8 mouse cellular contexts compared by ENCODE assay signal in genomic region chr7:101933751-101934240, GRCm38 (mm10). TPM values are rescaled to one million over a fixed set of nuclear protein-coding genes. Genes with fewer than 3 reads are reported as not detected.
DNase-seq lines count a peak whose midpoint lies in the region; ATAC-seq and TF ChIP-seq lines count a peak whose summit lies in the region.

Gene Lrrc51 (minus strand): TSS chr7:101933895.
Gene Numa1 (plus strand): TSS chr7:101934111.

- TF ChIP-seq POLR2A in brain, embryonic 14.5 days (IDR thresholded peaks at IDR 0.05; ENCODE audit: borderline replicate concordance, extremely low read depth, insufficient read depth, insufficient read length, poor library complexity, severe bottlenecking) = 0 out of 2 replicates have a peak, but pooled peaks have one; percentile 32
- peak; percentile 44; the same call in 1 of the 2 replicates for TF ChIP-seq POLR2A in liver, adult 2 months (IDR thresholded peaks at IDR 0.05; ENCODE audit: extremely low read depth, insufficient read depth, low read length)
- peak; percentile 64 for TF ChIP-seq POLR2A in myocyte (IDR thresholded peaks at IDR 0.05; ENCODE audit: insufficient read length, low read depth)

- DNase-seq in brain, embryonic 14.5 days (ENCODE audit: low read depth) = peak; percentile 99
- peak; percentile 97 for DNase-seq in liver, adult 2 months (ENCODE audit: extremely low read depth, low read depth, low spot score)
- DNase-seq in splenic B cell, adult 2 months (ENCODE audit: low read depth, low spot score) = peak; percentile 97

- peaks cover 48% of the 10 kb centered on the region for H3K79me2 ChIP-seq in C2C12 (ENCODE audit: control insufficient read depth, insufficient read depth)
- peaks cover 28% of the 10 kb centered on the region; the same call in 1 of the 2 replicates for H3K79me2 ChIP-seq in liver, adult 2 months (ENCODE audit: control insufficient read depth, insufficient read depth, low read length)
- peaks cover 63% of the 10 kb centered on the region for H3K79me2 ChIP-seq in myocyte (ENCODE audit: control insufficient read depth, insufficient read depth)

- peaks cover 60% of the 10 kb centered on the region for H3K4me1 ChIP-seq in erythroblast, embryonic 14.5 days (ENCODE audit: control insufficient read depth)
- peaks cover 4% of the 10 kb centered on the region; the same call in 1 of the 2 replicates for H3K4me1 ChIP-seq in heart, embryonic 11.5 days (ENCODE audit: control insufficient read depth, insufficient read depth, low read length)
- H3K4me1 ChIP-seq in kidney, embryonic 16.5 days (ENCODE audit: insufficient read depth, low read length) = peaks cover 17% of the 10 kb centered on the region; the same call in 1 of the 2 replicates
- peaks cover 6% of the 10 kb centered on the region; the same call in 1 of the 2 replicates for H3K4me1 ChIP-seq in liver, adult 2 months (ENCODE audit: control insufficient read depth, insufficient read depth, low read length)

- H3K9ac ChIP-seq in heart, embryonic 11.5 days (ENCODE audit: low read depth, low read length) = peak within 1 kb of the TSS; percentile 91
- H3K9ac ChIP-seq in kidney, embryonic 16.5 days (replicated peaks; ENCODE audit: low read length) = peak within 1 kb of the TSS; percentile 78
- H3K9ac ChIP-seq in liver, adult 2 months (ENCODE audit: low read depth, low read length) = peak within 1 kb of the TSS; percentile 88

- H3K79me3 ChIP-seq in C2C12 (ENCODE audit: low read depth) = peaks cover 46% of the 10 kb centered on the region

- H3K4me3 ChIP-seq in C2C12 (ENCODE audit: insufficient read depth, poor library complexity, severe bottlenecking) = peak within 1 kb of the TSS; percentile 69
- H3K4me3 ChIP-seq in erythroblast, embryonic 14.5 days (replicated peaks) = peak within 1 kb of the TSS; percentile 99
- peak within 1 kb of the TSS; percentile 92 for H3K4me3 ChIP-seq in heart, embryonic 11.5 days (ENCODE audit: low read depth, low read length)
- peak within 1 kb of the TSS; percentile 65 for H3K4me3 ChIP-seq in kidney, embryonic 16.5 days (ENCODE audit: low read length)
- H3K4me3 ChIP-seq in liver, adult 2 months (ENCODE audit: insufficient read depth, low read depth, low read length) = peak within 1 kb of the TSS; percentile 86
- H3K4me3 ChIP-seq in myocyte = peak within 1 kb of the TSS; percentile 76

- H3K4me2 ChIP-seq in heart, embryonic 11.5 days = peak within 1 kb of the TSS; percentile 68
- H3K4me2 ChIP-seq in kidney, embryonic 16.5 days (replicated peaks; ENCODE audit: low read depth, low read length) = peak within 1 kb of the TSS; percentile 78
- peak within 1 kb of the TSS; percentile 75 for H3K4me2 ChIP-seq in myocyte (ENCODE audit: low read depth)

- H3K27me3 ChIP-seq in C2C12 (ENCODE audit: control insufficient read depth, insufficient read depth, insufficient read length) (no peaks in the 10 kb centered on the region), myocyte (ENCODE audit: control insufficient read depth, insufficient read depth, insufficient read length) (no peaks in the 10 kb centered on the region)
- H3K27me3 ChIP-seq in erythroblast, embryonic 14.5 days (ENCODE audit: control insufficient read depth) = no peaks in the 10 kb centered on the region
- H3K27me3 ChIP-seq in heart, embryonic 11.5 days (ENCODE audit: control insufficient read depth, insufficient read depth, low read length) = no peaks in the 10 kb centered on the region
- H3K27me3 ChIP-seq in kidney, embryonic 16.5 days (ENCODE audit: insufficient read depth, low read length) = no peaks in the 10 kb centered on the region
- no peaks in the 10 kb centered on the region for H3K27me3 ChIP-seq in liver, adult 2 months (ENCODE audit: control insufficient read depth, insufficient read depth, low read length)
- no peaks in the 10 kb centered on the region for H3K27me3 ChIP-seq in splenic B cell, adult 2 months (ENCODE audit: control insufficient read depth, insufficient read depth, low read length, poor library complexity, severe bottlenecking)

- no peaks in the 10 kb centered on the region for H3K9me3 ChIP-seq in erythroblast, embryonic 14.5 days (ENCODE audit: control insufficient read depth, low read length)
- H3K9me3 ChIP-seq in heart, embryonic 11.5 days (replicated peaks; ENCODE audit: control insufficient read depth, low read length) = no peaks in the 10 kb centered on the region
- H3K9me3 ChIP-seq in kidney, embryonic 16.5 days (ENCODE audit: low read length) = no peaks in the 10 kb centered on the region

- WGBS in heart, embryonic 11.5 days (ENCODE audit: insufficient replicate concordance) = under 1% methylated on average over 40 of the region's 40 CpGs
- WGBS in kidney, embryonic 16.5 days = under 1% methylated on average over 40 of the region's 40 CpGs
- under 1% methylated on average over 40 of the region's 40 CpGs for WGBS in liver, adult 2 months

- peak within 1 kb of the TSS; percentile 76 for H3K27ac ChIP-seq in heart, embryonic 11.5 days (ENCODE audit: low read depth, low read length)
- H3K27ac ChIP-seq in kidney, embryonic 16.5 days (ENCODE audit: low read length) = peak within 1 kb of the TSS; percentile 59
- H3K27ac ChIP-seq in liver, adult 2 months (replicated peaks; ENCODE audit: insufficient read depth, low read depth, low read length) = peak within 1 kb of the TSS; percentile 68

- H3K36me3 ChIP-seq in C2C12 (ENCODE audit: control insufficient read depth, insufficient read depth) (no peaks in the 10 kb centered on the region), myocyte (ENCODE audit: control insufficient read depth, insufficient read depth) (no peaks in the 10 kb centered on the region)
- peaks cover 36% of the 10 kb centered on the region for H3K36me3 ChIP-seq in erythroblast, embryonic 14.5 days (ENCODE audit: control insufficient read depth)
- peaks cover 2% of the 10 kb centered on the region; the same call in 1 of the 2 replicates for H3K36me3 ChIP-seq in heart, embryonic 11.5 days (ENCODE audit: control insufficient read depth, insufficient read depth, low read length)
- H3K36me3 ChIP-seq in kidney, embryonic 16.5 days (ENCODE audit: insufficient read depth, low read length) = no peaks in the 10 kb centered on the region
- H3K36me3 ChIP-seq in liver, adult 2 months (ENCODE audit: control insufficient read depth, insufficient read depth, low read length) = no peaks in the 10 kb centered on the region
- no peaks in the 10 kb centered on the region for H3K36me3 ChIP-seq in splenic B cell, adult 2 months (ENCODE audit: control insufficient read depth, insufficient read depth, low read length, poor library complexity, severe bottlenecking)

- no peak for TF ChIP-seq CTCF in C2C12 (IDR thresholded peaks at IDR 0.05; ENCODE audit: control insufficient read depth, insufficient read depth, insufficient read length)
- no peak for TF ChIP-seq CTCF in brain, embryonic 14.5 days (IDR thresholded peaks at IDR 0.05; ENCODE audit: borderline replicate concordance, extremely low read depth, insufficient read depth, insufficient read length)
- TF ChIP-seq CTCF in liver, adult 2 months (IDR thresholded peaks at IDR 0.05; ENCODE audit: low read depth, low read length) = no peak

- peak; percentile 95 for ATAC-seq in heart, embryonic 11.5 days (replicated peaks; ENCODE audit: insufficient number of reproducible peaks, low FRiP score, low TSS enrichment)
- ATAC-seq in kidney, embryonic 16.5 days (ENCODE audit: low FRiP score, low TSS enrichment) = peak; percentile 99

- H3ac ChIP-seq in C2C12 (ENCODE audit: control insufficient read depth, insufficient read length, low read depth) (peak within 1 kb of the TSS; percentile 82), myocyte (ENCODE audit: control insufficient read depth, insufficient read length) (peak within 1 kb of the TSS; percentile 93)

TF ChIP-seq in C2C12, 6 proteins besides CTCF, POLR2A, EP300 and RAD21:
- TF ChIP-seq CEBPB (IDR thresholded peaks at IDR 0.05; ENCODE audit: low read depth) (no peak), MAX (IDR thresholded peaks at IDR 0.05) (peak; percentile 79)

TF ChIP-seq in myocyte, 11 proteins besides CTCF, POLR2A, EP300 and RAD21:
- no peak for TF ChIP-seq MYOG (IDR thresholded peaks at IDR 0.05; ENCODE audit: control insufficient read depth in 1 of 3, insufficient read depth in 1 of 3, insufficient read length in 2 of 3, low read depth in 2 of 3)
- TF ChIP-seq POLR2AphosphoS2 (IDR thresholded peaks at IDR 0.05; ENCODE audit: insufficient read length, low read depth) = peak; percentile 66
- TF ChIP-seq SRF (IDR thresholded peaks at IDR 0.05; ENCODE audit: control insufficient read depth, insufficient read length, low read depth) = no peak
- TF ChIP-seq E2F4 (IDR thresholded peaks at IDR 0.05; ENCODE audit: insufficient read depth) = peak; percentile 66
- TF ChIP-seq REST (IDR thresholded peaks at IDR 0.05; ENCODE audit: insufficient read depth, insufficient read length) = no peak

RNA-seq across cellular contexts. Expression of gene Lrrc51, which starts in this region (rescaled TPM):
- polyA plus RNA-seq in C2C12 (2012; fragmentation: generic; extraction: Trizol) (1.7 TPM), myocyte (2012; fragmentation: generic; extraction: Trizol) (8.8 TPM)
- 10.8 and 13.1 TPM in 2 replicates for polyA plus RNA-seq in brain, embryonic 14.5 days (2012; rRNA removed)
- not detected in 2 replicates for polyA plus RNA-seq in erythroblast, embryonic 14.5 days (2012)
- polyA plus RNA-seq in heart, embryonic 11.5 days (2014; fragmentation: Nextera tagmentation; extraction: Ambion mirVana) = 5.3 and 6.5 TPM in 2 replicates
- 10.8 and 13.9 TPM in 2 replicates for polyA plus RNA-seq in kidney, embryonic 16.5 days (2015; fragmentation: Nextera tagmentation; extraction: Ambion mirVana)
- 3.1 and 3.3 TPM in 2 replicates for total RNA-seq in liver, adult 2 months (2014; rRNA removed)
- polyA plus RNA-seq in liver, adult 2 months (2012; rRNA removed) = 5.2 and 5.3 TPM in 2 replicates

RNA-seq across cellular contexts. Expression of gene Numa1, which starts in this region (rescaled TPM):
- polyA plus RNA-seq in C2C12 (2012; fragmentation: generic; extraction: Trizol) (80.4 TPM), myocyte (2012; fragmentation: generic; extraction: Trizol) (60.3 TPM)
- polyA plus RNA-seq in brain, embryonic 14.5 days (2012; rRNA removed) = 72.1 and 104 TPM in 2 replicates
- polyA plus RNA-seq in erythroblast, embryonic 14.5 days (2012) = 19.8 and 24.7 TPM in 2 replicates
- polyA plus RNA-seq in heart, embryonic 11.5 days (2014; fragmentation: Nextera tagmentation; extraction: Ambion mirVana) = 58.0 and 64.1 TPM in 2 replicates
- polyA plus RNA-seq in kidney, embryonic 16.5 days (2015; fragmentation: Nextera tagmentation; extraction: Ambion mirVana) = 72.1 and 75.6 TPM in 2 replicates
- 31.8 and 34.8 TPM in 2 replicates for total RNA-seq in liver, adult 2 months (2014; rRNA removed)
- polyA plus RNA-seq in liver, adult 2 months (2012; rRNA removed) = 22.2 and 26.7 TPM in 2 replicates

Comparison
In these comparisons a context has a peak if more than half of its experiments do, and no peak if none do; other contexts are left out.
1. Peak in every context shown above with its lines: DNase-seq, ATAC-seq, H3K4me3 ChIP-seq and H3K27ac ChIP-seq.